Mouse (Mus musculus): ENCODE measurements around the gene Fbxl4.

- TF ChIP-seq GATA1 (IDR thresholded peaks at IDR 0.05; ENCODE audit: low read length) (no peak), TAL1 (IDR thresholded peaks at IDR 0.05; ENCODE audit: low read length) (no peak)
Observed at GRCm38 (mm10) chr4:22422400-22422799, 65.1 kb downstream of the Fbxl4 start.

Measured in erythroblast, embryonic 14.5 days (primary cell).